Mouse (Mus musculus) induced T-regulatory cell, adult 2 months (primary cell): ENCODE measurements around the gene Cfh.
"Not testable (repeated sequence)": the region's sequence is repeated elsewhere in the genome, so short reads cannot be mapped to it uniquely, and the experiment has no call there.

Source experiments
- DNase-seq: peaks from one replicate; pipeline ENCODE4 v3.0.0-alpha.2; 2012; ENCODE audit warnings: low read depth

The Cfh gene

GRCm38 (mm10) chr1:140183664-140184063 lies at the start of gene Cfh:
Gene Cfh (minus strand): TSS chr1:140183764.
- not testable (repeated sequence) for DNase-seq

DNA sequence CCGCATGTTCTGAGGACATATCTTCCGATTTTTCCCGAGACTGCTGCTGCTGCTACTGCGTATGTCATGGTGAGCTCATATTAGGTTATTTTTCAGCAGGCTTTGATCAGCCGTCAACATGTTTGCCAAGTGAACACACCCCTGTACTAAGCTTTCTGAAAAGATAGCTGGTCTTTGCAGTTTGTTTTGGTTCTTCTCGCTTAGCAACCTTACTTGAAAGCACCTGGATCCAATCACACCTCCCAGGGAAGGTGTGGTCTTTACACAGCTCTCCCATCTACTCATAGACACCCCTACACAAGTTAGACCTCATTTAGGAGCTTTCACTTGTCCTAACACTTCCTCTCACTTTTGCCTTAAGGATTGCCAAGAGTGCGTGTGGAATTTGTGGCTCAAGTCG lies 43.1 kb upstream of the Cfh start:
- no peak for DNase-seq

DNA sequence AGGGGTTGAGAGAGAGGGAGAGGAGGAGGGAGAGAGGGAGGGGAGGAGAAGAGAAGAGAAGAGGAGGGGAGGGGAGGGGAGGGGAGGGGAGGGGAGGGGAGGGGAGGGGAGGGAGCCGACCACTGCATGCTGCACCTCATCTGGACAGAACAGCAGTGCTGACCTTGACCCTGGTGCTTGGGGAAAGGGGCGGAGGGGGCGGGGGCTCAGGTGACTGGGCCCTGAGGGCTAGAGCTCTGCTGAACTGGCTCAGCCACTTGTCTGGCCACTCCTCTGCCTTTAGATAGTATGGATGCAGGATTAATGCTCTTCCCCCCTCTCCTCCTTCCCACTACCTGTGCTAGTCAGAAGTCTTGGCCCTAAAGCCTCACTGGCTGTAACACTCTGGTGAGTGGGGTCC lies 41.7 kb upstream of the Cfh start:
- DNase-seq: no peak

DNA sequence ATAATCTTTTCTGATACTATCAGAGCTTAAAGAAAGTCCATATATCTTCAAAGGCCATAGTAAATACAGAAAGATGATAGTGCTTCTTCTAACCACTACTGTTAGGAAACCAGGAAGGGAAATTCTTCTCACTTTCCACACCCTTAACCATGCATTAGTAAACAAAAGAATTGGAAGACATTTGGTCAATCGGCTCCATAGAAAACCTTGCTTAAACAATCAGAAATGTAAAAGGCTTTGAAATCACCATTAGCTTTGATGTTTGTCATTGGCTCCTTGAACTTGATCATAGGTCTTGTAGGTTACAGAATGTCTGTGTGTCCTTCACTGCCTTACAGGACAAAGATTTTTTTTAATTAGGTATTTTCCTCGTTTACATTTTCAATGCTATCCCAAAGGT lies 21.8 kb upstream of the Cfh start:
- DNase-seq: no peak

DNA sequence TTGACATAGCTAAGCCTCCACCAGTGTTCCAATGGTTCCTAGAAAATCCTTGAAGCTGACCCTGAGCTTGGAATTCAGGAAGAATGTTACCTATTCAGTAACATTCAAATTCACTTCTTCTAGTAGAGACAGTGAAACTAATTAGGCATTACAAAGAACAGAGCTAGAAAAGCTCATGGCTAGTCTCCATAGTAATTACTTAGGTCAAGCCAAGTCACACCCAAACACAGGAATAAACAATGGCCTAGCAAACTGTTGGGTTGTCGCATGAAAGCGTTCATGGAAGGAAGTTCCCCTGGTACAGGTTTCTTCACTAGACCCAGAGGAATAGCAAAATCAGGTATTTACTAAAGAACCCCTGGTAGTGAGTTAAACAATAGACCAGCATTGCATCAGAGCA lies 4.9 kb upstream of the Cfh start:
- not testable (repeated sequence) for DNase-seq

GRCm38 (mm10) chr1:140183208-140183607 lies 356 bp downstream of the Cfh start:
- DNase-seq: no peak

DNA sequence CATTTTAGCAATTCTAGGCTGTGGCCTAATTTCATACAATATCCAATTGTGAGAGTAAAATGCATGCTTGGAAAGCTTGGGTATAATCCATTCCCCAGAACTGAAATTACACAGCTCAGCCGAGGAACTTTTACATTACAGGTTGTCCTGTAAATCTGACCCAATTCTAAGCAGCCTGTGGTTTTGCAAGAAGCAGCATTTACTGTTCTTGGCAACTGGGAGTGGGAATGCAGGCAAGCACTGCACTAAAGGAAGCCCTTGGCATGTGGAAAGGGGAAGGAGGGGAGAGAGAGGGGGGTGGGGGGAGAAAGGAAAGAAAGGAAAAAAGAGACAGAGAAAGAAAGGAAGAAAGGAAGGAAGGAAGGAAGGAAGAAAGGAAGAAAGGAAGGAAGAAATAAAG lies 3.4 kb downstream of the Cfh start:
- DNase-seq: no peak

DNA sequence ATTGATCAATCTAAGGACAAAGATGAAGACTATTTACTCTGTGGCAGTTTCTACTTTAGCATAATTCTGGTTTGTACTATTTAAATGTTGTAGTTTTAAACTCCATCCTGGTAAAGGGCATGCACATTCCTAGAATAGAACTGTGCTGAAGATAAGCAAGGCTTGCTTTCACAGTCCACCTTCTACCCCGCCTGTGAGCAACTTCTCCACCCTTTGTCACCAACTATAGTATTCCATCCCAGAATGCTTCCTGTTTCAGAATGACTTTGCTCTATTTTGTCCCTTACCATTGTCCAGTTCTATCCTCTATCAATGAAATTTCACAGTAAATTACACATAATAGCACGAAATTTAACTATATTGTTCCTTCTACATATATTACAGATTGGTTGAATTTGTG lies 8.1 kb downstream of the Cfh start:
- DNase-seq: no peak

DNA sequence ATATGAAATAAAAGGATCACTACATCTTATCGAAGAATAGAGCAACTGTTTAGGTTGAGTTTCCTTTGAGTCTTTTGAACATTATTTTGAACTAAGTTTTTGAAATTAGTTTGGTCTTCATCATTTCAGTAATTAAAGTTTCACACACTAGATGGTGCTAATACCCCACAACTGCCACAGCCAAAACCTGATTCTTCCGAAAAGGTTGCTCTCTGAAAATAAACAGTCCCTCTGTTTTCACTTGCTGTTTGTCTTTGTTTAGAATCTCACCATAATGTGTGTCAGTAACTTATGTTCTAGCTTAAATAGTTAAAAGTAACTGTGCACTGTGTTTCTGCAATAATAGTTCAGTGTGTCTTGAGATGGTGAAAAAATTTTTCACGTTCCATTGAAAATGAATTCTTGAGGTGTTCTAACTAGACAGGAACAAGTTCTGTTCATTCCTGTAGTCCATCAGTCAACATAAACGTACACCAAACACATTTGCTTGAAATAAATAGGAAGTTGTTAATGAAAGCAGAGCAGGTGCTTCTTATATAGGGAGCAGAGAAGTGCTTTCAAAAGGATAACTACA lies 11.9 kb downstream of the Cfh start:
- DNase-seq: no peak

DNA sequence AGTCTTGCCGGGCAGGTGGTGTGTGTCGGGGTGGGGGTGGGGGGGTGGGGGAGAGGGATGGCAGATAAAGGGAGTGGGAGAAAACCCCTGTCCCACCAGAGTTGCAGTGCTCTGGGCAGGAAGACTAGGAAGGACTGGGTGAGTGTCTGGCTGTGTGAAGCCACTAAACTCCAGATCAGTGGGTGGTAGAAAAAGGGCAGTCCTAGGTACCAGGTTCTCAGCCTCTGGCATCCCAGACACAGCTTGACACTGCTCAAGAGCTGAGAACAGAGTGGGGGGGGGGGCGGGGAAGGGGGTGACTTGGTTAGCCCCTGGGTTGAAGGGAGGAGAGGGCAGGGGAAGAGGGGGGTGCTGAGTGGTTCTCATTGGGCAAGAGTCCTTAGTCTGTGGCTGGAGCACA lies 24.6 kb downstream of the Cfh start:
- no peak for DNase-seq

DNA sequence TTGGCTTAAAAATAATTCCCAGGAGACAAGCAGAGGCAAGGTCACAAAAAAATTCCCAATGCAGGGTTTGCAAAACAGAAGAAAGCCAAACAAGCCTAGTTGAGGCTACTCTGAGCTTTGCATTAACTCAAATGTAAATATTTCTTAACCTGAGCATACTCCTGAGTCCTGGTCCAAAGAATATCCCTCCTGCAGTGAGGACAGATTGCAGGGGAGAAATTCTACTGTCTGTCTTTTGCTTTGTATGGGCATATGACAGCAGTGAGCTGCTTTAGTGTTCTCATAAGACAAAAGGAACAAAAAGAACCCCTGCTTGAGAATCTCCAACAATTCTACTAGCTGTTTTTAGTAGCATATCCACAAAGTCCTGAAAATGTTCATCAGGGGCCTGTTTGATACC lies 114.1 kb downstream of the Cfh start:
- no peak for DNase-seq
